Mouse (Mus musculus) adrenal gland, postnatal 25 days (tissue): ENCODE measurements around the gene Atp1a2. TPM values are rescaled to one million over a fixed set of nuclear protein-coding genes. Genes with fewer than 3 reads are reported as not detected.

ENCODE experiments used
- DNase-seq: peaks from one replicate; pipeline ENCODE4 v3.0.0; 2021; ENCODE audit warnings: mixed read lengths
- long read RNA-seq: library from polyadenylated mRNA; stranded (forward); transcript quantifications from one replicate; pipeline ENCODE4 v2.0.0, GENCODE M21; 2021
- total RNA-seq: library from RNA; stranded (reverse); gene quantifications from 2 replicates; pipeline ENCODE4 v1.2.3, GENCODE M21; 2021

Gene Atp1a2
- total RNA-seq: 110 and 122 TPM in 2 replicates
- long read RNA-seq, full-length matches to known transcripts: 178 of 252 reads
- long read RNA-seq, partial matches to known transcripts: 45 of 252 reads
- long read RNA-seq, other reads (novel, unspliced or antisense): 29 of 252 reads

DNA sequence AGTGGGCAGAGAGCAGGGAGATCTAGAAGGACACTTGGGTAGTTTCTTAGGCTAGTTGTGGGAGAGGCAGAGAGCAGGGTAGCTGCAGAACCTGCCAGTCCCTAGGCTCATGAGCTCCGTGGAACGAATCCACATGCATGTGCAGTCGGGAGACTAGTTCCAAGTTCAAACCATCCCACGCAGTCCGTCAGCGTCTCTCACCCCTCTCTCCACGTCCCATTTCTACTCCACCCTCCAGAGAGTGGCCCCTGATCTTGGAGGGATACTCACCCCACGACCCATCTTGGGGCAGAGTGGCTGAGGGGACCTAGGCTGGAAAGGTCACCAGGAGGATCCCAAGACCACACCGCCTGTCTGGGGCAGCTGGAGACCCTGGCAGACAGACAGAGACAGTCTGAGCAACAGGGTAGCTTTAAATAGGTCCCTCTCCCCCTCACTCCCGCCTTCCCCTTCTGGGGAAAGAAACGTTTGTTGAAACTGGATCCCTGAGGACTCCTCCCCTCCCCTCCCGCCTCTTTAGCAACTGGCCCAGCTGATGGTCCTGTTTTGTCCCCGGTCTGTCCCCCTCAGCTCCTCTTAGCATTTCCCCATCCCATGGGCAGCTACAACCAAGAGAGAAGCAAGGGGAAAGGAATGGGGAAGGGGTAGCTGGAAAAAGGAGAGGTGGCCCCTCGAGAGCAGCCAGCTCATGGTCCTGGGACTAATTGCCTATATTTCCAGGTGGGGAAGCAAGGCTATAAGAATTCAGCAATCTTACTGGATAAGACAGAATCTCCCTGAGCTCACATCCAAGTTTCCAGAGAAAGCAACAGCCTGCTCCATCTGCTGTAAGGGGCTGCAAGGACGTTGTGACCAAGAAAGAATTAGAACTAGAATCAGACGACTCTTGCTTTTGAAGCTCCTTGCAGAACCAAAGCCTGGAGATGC is at the start of gene Atp1a2:
Gene Atp1a2, minus strand, starts transcription at position 454 of the 927 bp plus-strand sequence.
- DNase-seq: no peak

DNA sequence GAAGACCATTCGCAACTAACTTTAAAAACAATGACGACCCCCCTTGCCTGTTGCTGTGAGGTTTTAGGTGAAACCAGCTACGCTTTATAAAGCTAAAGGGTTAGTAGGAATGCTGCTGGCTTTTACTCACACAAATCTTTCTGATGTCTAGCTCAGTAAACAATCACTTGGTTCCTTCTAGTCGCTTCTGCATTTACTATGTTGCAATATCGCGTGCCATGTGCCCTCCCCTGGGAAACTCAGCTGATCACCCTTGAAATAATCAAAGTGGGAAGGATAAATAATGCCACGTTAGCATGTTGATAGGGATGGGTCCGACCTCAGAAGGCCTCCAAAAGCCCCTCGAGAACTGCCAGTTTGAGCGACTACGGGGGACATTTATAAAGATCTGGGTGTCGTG is 49.5 kb upstream of the Atp1a2 start:
- no peak for DNase-seq

DNA sequence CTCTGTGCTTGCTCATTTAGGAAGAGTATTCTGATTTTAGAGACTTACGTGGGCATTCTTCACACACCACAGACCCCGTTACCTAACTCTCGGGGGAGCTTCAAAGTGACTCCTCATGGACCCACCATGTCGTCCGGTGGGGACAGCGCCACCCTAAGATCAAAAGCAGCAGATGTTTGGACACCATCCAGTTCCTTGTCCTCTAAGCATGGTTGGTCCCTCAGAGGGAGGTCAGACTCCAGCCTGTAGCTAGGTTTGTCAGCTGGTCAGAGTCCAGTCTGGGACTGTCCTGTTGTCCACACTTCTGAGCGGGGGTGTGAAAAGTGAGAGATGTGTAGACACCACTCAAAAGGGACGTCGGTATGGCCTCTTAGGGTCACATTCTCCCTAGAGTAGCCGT is 48.8 kb upstream of the Atp1a2 start:
- DNase-seq: no peak

DNA sequence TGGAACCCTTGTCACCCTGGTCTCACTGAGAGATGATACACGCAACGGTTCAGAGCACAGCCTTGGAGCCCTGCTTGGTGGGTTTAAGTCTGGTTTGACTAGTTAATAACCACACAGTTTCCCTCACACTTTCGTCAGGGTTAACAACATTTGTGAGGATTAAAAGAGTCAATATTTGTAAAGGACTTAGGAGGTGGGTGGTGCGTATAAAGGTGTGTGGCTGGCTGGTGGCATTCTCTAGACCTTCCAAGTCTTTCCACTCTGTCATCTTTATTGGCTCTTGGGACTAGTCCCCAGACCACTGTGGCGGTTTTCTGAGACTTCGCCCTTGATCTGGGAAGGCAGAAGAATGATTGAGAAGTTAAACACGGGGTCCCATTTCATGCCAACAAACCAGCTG is 47.0 kb upstream of the Atp1a2 start:
- DNase-seq: no peak

DNA sequence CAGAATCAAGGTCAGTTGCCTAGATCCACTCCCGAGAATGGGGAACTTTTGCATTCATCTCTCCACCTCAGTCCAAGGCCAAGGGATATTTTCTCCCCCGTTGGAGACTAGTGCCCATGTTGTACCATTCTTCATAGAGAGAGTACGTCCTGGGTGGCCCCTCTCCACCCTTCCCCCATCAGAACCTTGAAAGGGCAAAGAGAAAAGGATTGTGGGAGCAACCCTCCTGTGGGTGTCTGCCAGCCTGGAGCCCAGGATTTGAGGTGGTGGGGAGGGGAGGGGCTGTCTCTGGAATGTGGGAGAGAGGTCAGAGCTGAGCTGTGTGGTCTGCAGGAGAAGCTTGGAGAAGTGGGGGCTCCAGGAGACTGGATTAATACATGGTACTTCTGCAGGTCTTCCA is 46.0 kb upstream of the Atp1a2 start:
- no peak for DNase-seq

DNA sequence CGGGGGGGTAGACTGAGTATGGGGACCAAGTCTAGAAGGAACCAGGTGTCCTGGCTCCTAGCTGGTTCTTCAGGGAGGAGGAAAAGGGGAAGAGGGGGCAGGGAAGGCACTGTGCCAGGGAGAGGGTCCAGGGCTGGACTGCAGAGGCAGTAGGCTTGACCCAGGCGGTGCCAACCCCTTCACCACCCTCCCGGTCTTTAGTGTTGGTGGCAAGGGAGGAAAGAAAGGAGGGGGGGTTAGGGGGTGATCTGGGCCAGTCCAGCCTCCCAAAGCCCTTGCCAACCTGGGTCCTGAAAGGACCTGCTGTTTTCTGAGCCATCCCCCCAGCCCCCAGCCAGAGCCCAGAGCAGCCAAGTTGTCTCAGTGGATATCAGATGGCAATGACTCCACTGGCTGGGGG is 44.9 kb upstream of the Atp1a2 start:
- DNase-seq: no peak

DNA sequence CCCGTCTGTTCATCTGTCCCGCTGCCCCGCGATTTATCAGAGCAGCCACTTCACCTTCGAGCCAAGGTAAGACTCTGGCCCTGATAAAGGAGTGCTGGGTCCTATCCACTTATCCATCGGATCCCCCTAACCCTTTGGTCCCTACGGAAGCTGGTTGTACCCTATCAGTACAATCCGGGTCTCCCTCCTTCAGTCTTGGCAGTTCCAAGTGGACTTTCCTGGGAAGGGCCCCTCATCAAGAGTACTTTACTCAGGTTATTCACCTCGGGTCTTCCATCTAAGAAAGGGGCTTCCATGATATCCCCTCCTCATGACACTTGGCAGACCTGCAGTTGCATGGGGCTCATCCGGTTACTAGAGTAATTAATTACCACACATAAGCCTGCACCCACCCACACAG is 43.5 kb upstream of the Atp1a2 start:
- no peak for DNase-seq

DNA sequence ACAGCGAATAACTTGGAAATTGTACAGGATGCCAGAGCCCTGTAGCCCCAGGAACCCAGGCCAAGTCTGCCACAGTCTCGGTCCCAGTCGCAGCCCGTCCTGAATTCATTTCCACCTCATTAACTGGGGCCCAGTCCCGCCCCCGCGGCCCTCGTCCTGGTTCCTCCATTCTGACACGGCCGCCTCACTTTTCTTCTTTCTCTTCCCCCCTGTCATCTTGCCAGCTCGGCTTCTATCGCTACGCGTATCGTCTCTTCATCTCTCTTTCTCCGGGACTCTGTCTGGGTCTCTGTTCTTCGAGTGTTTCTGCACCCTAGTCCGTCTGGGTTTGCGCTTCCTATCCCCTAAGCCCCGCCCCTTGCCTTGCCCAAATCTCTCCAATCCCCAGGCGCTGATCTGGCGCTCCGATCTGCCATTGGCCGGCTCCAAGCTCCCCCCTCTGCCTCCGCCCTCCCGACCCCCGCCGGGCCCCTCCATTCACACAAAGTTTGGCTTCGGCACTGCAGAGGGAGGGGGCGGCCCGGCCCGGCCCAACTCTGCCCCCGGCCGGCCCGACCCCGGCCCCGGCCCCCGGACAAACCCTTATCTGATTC is 43.0 kb upstream of the Atp1a2 start, which contains the start of gene Kcnj10:
Gene Kcnj10, plus strand, starts transcription at position 482 of the 593 bp plus-strand sequence.
- DNase-seq: peak; percentile 78

DNA sequence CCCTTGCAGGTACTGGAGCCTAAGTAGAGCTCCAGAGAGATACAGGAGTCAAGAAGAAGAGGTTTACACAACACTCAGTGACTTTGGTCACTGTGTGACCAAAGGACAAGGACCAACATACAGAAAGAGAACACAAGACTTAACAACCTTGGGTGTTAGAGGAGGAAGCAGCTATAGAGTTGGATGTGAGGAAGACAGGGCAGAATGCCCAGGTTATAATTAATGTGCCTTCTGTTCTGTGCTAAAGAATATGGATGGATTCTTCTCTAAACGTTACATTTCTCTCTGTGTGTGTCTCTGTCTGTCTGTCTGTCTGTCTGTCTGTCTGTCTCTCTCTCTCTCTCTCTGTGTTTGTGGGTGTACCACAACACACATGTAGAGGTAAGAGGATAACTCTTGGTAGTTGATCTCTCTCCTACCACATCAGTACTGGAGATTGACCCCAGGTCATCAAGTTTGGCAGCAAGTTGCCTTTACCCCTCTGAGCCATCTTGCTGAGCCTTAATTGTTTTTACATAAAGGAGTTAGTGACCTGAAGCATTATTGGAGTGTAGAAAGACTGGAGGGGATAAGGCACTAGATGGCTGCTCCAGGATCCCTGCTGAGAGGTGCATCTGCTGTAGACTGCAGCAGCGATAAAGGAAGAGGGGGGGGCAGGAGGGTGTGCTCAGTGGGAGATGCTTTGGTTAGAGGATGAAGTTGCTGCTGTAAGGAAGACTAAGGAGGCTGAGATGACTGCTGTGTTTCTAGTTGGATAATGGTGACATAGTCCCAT is 39.7 kb upstream of the Atp1a2 start:
- DNase-seq: no peak

DNA sequence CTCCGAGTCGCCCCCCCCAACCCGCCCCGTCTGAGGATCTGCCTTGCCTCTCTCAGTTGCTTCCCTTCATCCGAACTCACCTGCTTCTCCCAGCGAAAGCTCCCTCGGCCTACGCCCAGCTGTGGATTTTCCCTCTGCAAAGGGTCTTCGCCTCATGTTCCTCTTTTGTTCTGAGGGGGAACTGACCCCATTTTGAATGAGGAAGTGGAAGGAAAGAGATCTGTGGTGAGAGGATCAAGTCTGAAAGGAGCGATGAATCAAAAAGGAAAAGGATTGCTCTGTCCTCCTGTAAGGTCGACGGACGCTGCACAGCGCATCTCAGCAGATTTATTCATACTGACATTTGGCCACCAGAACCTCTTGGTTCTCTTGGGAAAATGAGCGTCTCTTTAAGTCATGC is 37.9 kb upstream of the Atp1a2 start:
- DNase-seq: no peak

DNA sequence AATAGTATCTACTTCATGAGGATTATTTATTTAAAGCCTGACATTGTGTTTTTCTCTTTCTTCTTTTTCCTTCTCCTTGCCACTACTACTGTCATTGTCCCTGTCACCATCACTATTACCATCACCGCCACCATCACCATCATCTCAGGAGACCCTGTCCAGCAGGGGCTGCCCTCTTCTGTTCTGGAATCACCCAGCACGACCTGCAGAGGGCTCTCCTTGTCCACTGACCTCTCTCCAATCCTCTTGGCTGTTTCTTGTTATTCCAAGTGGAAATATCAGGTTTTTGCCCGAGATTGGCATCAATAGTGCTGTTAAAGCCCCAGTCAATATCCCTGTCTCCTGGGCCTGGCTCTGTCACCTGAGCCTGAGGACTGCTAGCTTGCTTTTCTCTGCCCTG is 35.6 kb upstream of the Atp1a2 start:
- DNase-seq: no peak

DNA sequence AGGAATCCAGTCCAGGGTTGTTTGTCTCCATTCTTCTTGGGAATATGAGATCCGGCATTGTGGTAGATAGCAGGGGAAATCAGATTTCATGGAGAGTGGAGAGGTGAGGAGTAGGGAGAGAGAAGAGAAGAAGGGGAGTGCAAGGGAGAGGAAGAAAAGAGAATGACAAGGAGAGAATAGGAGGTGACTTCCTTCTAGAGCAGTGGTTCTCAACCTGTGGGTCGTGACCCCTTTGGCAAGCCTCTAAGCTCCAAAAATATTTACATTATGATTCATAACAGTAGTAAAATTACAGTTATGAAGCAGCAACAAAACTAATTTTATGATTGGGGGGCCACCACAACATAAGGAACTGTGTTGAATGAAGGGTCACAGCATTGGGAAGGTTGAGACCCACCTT is 35.1 kb upstream of the Atp1a2 start:
- no peak for DNase-seq

DNA sequence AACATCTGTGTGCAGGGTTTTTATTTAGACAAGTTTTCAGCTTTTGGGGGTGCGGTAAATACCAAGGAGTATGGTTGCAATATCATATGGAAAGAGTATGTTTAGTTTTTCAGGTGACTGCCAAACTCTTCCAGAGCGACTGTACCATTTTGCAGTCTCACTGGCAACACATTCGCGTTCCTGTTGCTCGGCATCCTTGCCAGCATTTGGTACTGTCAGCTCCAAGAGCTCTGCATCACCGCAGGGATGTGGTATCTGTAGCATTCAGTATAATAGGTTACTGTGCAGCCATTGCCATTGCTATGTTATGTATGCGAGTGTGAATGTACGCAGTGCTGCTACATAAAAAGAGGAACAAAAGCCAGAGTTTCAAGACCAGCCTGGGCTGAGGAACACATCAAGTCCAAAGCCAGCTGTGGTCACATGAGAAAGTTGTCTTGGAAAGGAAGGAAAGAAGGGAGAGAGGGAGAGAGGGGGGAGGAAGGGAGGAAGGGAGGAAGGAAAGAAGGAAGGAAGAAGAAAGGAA is 33.6 kb upstream of the Atp1a2 start:
- DNase-seq: no peak

DNA sequence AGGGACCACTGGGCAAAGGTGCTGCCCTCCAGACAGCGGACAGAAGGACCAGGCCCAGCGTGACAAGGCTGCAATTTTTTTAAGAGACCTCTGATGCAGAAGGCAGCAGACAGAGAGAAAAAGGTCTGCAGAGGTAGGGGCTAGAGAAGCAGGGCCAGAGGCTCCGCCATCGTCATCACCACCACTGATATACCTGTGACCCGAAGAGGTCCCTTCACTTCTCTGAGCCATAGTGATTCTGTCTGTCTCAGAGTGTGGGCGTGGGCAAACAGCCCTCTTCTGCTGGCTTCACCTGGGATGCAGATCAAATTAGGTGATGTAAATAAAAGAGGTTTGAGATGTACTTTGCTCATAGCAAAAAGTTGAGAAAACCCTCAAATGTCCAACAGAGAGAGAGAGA is 31.8 kb upstream of the Atp1a2 start:
- no peak for DNase-seq

DNA sequence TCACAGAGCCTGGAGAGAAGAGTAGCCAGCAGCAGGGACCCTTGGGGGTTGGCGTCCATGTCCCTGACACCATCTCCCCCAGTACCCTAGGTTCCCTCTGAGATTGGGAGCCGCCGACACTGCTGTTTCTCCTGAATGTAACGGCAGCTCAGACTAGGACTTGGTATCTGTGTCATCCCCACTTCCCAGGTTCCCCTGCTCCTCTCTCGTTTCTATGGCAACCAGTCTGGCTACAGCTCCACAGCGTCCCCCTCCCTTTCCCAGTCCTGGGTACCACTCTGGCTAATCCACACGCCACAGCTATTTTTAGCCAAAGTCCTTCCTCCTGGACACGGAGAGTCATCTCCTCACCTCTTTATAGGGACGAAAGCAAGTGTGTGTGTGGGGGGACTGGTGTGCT is 31.3 kb upstream of the Atp1a2 start, which contains the start of gene Kcnj9:
Gene Kcnj9, minus strand, starts transcription at position 188 of the 400 bp plus-strand sequence.
- no peak for DNase-seq

DNA sequence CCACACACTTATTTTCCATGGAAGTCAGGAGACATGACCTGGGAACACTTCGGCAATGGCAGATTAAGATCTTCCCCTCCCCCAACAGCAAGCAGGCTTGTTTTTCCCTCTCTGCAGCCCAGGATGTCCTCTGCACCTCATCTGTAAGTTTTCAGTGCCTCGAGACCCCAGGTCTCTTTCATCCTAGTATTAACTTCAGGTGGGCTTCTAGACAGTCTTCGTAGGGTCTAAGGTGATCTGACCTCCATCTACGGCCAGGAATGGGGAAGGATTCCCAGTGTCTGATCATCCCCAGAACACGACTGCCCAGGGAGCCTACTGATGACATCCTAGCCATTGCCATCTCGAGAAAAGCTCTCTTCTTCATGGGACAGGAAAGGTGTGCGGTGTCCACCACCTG is 30.6 kb upstream of the Atp1a2 start:
- DNase-seq: no peak

DNA sequence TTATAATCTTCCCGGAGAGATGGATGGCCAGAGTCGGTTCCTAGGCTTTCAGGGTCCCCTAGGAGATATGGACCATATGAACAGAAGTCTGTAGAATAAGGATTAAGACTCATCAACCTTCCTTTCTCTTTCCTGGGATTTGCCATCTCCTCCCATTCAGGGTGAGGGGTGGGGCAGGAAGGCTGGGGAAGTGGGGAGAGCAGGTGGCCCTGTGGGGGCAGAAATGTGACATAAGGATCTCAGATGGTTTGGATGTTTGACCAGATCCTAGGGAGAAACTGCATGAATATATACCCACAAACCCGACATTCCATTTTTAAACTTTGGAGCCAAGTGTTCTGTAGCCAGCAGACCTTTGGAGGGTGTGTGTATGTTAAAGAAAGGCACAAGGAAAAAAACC is 30.2 kb upstream of the Atp1a2 start:
- DNase-seq: no peak

DNA sequence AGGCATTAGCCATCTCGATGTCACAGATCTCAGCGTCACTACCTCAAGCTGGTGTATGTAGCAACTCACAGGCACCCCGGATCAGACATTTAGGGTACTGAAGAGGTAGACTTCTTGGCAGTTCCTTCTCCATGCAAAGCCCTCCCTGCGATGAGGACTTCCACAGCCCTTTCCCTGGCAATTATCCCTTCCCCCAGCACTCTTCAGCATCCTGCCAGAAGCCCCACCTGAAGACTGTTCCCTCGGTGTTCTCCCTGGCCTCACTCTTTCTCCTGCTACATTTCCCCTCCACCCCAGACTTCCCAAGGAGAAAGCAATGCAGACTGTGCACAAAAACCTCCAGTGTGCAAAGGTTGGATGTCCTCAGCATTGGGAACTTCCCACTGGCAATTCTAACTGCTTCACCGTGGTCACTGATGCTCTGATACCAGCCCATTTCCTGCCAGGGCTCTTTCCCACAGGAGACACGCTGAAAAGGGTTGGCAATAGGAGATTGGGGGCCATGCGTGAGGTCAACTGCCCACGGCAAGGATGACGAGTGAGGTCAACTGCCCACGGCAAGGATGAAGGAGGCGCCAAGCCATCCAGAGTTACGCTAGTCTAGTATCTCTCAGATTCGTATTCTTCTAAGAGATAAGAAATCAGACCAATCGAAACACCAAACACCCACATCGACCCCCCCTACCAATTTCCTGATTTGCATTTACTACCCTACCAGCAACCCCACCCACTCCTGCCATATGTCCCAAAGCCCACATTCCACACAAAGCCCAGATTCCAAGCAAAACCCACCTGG is 29.5 kb upstream of the Atp1a2 start:
- no peak for DNase-seq

DNA sequence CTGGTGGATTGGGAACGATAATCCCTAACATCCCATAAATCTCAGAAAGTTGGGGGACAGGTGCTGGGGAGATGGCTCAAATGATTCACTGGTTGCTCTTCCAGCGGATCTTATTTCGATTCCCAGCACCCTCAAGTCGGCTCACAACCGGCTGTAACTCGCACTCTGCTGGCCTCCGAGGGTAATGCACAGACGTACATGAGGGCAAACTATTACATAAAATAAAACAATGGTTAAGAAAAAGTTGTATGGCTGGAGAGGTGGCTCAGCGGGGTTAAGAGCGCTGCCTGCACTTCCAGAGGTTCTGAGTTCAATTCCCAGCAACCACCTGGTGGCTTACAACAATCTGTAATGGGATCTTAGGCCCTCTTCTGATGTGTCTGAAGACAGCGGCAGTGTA is 28.8 kb upstream of the Atp1a2 start:
- no peak for DNase-seq

DNA sequence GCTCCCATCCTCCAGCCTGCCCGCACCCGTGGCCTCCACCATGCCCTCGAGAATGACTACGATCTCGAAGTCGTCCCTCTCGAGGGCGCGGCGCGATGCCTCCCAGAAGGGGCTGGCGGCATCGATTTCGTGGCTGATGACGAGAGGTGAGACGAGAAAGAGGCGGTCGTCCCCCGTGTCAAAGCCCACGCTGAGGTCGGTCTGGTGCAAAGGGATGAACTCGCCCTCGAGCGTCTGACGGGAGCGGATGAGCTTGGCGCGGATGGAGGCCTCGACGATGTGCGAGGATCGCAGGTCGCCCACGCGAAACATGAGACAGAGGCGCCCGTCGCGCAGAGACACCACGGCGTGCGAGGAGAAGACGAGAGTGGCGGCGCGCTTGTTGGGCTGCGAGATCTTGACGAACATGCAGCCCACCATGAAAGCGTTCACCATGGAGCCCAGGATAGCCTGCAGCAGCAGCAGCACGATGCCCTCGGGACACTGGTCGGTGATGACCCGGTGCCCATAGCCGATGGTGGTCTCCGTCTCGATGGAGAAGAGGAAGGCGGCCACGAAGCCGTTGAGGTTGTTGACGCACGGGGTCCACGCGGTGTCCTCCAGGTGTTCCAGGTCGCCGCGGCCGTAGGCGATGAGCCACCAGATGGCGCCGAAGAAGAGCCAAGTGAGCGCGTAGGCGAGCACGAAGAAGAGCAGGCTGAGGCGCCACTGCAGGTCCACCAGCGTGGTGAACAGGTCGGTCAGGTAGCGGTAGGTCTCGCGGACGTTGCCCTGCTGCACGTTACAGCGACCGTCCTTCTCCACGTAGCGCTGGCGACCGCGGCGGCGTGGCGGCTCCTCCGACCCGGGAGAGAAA is 28.0 kb upstream of the Atp1a2 start:
- peak; percentile 77 for DNase-seq

DNA sequence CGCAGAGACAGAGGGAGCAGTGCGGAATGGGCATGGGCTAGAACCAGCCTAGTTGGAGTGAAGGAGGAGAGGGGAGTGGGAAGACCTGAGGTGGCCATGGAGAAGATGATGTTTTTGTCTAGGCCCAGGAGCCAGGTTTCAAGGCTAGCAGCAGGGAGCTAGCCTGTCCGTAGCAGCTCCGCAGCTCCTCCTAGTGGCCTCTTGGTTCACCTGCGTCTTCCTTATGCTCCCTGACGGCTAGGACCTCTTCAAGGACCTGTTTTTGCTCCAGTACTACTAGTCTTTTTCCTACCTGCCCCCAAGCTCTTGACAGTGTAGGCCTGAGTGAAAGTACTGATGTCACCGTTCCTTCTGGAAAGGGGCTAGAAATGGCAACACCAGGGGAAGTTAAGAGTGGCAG is 26.9 kb upstream of the Atp1a2 start:
- peak; percentile 74 for DNase-seq
